Mouse (Mus musculus): Measurements from ENCODE around the gene Serpina3i. TPM values are rescaled to one million over a fixed set of nuclear protein-coding genes. Genes with fewer than 3 reads are reported as not detected.
"Not testable (repeated sequence)": the region's sequence is repeated elsewhere in the genome, so short reads cannot be mapped to it uniquely, and the experiment has no call there.

Gene Serpina3i
- not detected for polyA plus RNA-seq (2017; shearing (Covaris generic))

GRCm38 (mm10) chr12:104262863-104263262 is at the start of gene Serpina3i:
Serpina3i (plus strand) TSS chr12:104263122.
- ATAC-seq = no peak

- ATAC-seq = peak; percentile 32
These were observed 49.1 kb upstream of the Serpina3i start for GRCm38 (mm10) chr12:104213689-104214444.

GRCm38 (mm10) chr12:104214445-104214753 is 48.5 kb upstream of the Serpina3i start, which contains the start of gene Serpina3f:
Serpina3f (plus strand) TSS chr12:104214544.
- no peak for ATAC-seq

GRCm38 (mm10) chr12:104215249-104215648 is 47.7 kb upstream of the Serpina3i start:
- ATAC-seq = peak; percentile 64

- no peak for ATAC-seq
These were observed 41.3 kb upstream of the Serpina3i start for GRCm38 (mm10) chr12:104221616-104222015.

GRCm38 (mm10) chr12:104223690-104224089 is 39.2 kb upstream of the Serpina3i start:
- peak; percentile 28 for ATAC-seq

GRCm38 (mm10) chr12:104224598-104225300 is 38.2 kb upstream of the Serpina3i start:
- ATAC-seq = no peak

- ATAC-seq = no peak
These were observed 32.2 kb upstream of the Serpina3i start for GRCm38 (mm10) chr12:104230762-104231161.

GRCm38 (mm10) chr12:104235915-104236314 is 27.0 kb upstream of the Serpina3i start, which contains the start of gene Serpina3g:
Serpina3g (plus strand) TSS chr12:104236245.
- peak; percentile 83 for ATAC-seq

- ATAC-seq = not testable (repeated sequence)
These were observed 24.9 kb upstream of the Serpina3i start for GRCm38 (mm10) chr12:104238048-104238447.

- no peak for ATAC-seq
These were observed 19.6 kb upstream of the Serpina3i start for GRCm38 (mm10) chr12:104243307-104243706.

- peak; percentile 60 for ATAC-seq
These were observed 17.8 kb upstream of the Serpina3i start for GRCm38 (mm10) chr12:104245092-104245491.

- no peak for ATAC-seq
These were observed 17.3 kb upstream of the Serpina3i start for GRCm38 (mm10) chr12:104245595-104245994.

GRCm38 (mm10) chr12:104247553-104248002 is 15.3 kb upstream of the Serpina3i start:
- no peak for ATAC-seq

GRCm38 (mm10) chr12:104248231-104248630 is 14.7 kb upstream of the Serpina3i start:
- no peak for ATAC-seq

GRCm38 (mm10) chr12:104261041-104261440 is 1.9 kb upstream of the Serpina3i start:
- no peak for ATAC-seq

- ATAC-seq = no peak
These were observed 3.5 kb downstream of the Serpina3i start for GRCm38 (mm10) chr12:104266374-104266773.

GRCm38 (mm10) chr12:104278216-104279055 is 15.5 kb downstream of the Serpina3i start:
- no peak for ATAC-seq

GRCm38 (mm10) chr12:104279056-104279435 is 16.1 kb downstream of the Serpina3i start:
- ATAC-seq = no peak

GRCm38 (mm10) chr12:104283380-104283779 is 20.5 kb downstream of the Serpina3i start:
- ATAC-seq = no peak

GRCm38 (mm10) chr12:104288336-104288735 is 25.4 kb downstream of the Serpina3i start:
- ATAC-seq = no peak

GRCm38 (mm10) chr12:104289872-104290271 is 26.9 kb downstream of the Serpina3i start:
- peak; percentile 43 for ATAC-seq

GRCm38 (mm10) chr12:104293963-104294362 is 31.0 kb downstream of the Serpina3i start:
- ATAC-seq = no peak
